Mouse (Mus musculus) C2C12 (cell line): ENCODE measurements around the gene Ocm.

Experiments used
- CTCF ChIP-seq: IDR thresholded peaks from one replicate; pipeline ENCODE4 v1.5.1; 2011; ENCODE audit not compliant: control insufficient read depth, insufficient read depth, insufficient read length
- MAX ChIP-seq: IDR thresholded peaks from one replicate; pipeline ENCODE4 v1.6.1; 2011; ENCODE audit warnings: mild to moderate bottlenecking, control low read depth
- MYOD1 ChIP-seq: IDR thresholded peaks from one replicate; pipeline ENCODE4 v1.6.1; 2011; ENCODE audit warnings: low read depth; ENCODE audit not compliant: control insufficient read depth, insufficient read length
- USF1 ChIP-seq: IDR thresholded peaks from one replicate; pipeline ENCODE4 v1.6.1; 2011; ENCODE audit warnings: low read depth, mild to moderate bottlenecking, control low read depth, moderate library complexity

- no peak for TF ChIP-seq MYOD1
- no peak for TF ChIP-seq MAX
- TF ChIP-seq CTCF: no peak
- TF ChIP-seq USF1: no peak
Measured at GRCm38 (mm10) chr5:143976232-143976631, 50.2 kb downstream of the Ocm start.
